Mouse (Mus musculus) kidney, postnatal 36 days (tissue): ENCODE measurements around the gene Fgfr2.

Experiments used
- DNase-seq, 2 experiments: peaks; one replicate each; pipeline ENCODE4 v3.0.0; 2021 to 2022; ENCODE audit warnings: mixed read lengths in 2 of 2

Fgfr2 gene

GRCm38 (mm10) chr7:130225227-130225626 is 2897.9 kb downstream of the Fgfr2 start:
- no peak for DNase-seq

DNA sequence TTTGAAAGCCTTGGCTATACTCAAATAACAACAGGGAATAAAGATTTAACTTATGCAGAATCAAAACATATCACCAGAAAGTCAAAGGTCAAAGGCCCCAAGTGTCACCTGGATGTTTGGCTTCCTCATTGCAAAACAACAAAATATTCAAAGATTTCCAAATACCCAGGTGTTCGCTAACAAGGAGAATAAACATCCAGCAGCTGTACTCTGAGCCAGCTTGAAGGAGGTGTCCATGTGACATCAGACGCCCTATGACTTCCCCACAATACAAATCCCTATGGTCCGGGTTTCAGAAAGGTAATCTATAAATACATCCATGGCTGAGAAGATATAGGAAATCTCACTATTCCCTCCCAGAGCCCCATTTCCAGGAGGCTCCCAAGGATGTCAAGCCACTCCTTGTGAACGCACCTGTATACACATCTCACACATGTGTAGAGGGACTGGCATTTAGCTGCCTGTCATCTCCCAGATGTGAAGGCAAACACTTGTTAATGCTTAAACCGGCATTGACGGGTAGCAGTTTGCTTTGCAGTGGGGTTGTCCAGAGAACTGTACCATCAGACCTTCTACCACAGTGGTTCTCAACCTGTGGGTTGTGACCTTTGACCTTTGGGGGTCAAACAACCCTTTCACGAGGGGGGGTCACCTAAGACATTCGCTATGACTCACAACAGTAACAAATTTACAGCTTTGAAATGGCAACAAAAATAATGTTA is 2900.4 kb downstream of the Fgfr2 start:
- DNase-seq: no peak

GRCm38 (mm10) chr7:130221661-130222387 is 2901.3 kb downstream of the Fgfr2 start:
- no peak for DNase-seq

DNA sequence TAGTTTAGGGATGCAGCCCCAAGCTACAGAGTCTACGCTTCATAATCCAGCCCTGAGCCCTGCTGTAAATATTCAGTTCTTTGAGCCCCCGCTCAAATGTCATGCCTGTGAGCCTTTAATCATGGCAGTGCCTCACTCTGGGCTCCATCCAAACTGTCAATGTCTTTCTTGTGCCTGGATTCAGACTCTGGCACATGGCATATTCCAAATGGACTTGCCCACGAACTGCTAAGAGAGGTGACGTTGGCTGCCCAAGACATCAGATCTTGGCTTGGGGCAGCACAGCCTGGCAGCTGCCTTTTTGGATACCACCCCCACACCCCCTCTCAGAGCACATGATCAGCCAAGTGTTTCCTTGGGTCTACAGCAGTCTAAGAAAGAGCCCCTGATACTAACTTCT is 2902.5 kb downstream of the Fgfr2 start:
- DNase-seq: no peak

DNA sequence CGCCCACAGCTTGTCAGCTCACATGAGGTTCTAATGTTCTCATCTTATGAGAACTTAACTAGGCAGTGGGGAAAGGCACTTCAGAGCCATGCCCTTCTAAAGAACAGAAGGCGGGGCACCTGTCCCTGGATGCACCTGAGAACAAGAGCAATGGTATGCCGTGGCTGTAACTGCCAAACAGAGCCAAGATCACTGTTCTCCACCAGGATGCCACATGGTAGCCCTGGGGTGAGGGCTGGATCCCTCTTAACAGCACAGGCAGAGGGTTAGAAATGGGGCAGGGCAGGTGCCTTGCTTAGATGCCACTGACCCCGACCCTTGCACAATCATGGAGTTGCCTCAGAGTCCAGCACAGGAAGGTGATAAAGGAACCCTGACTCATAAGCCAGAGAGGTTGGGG is 2903.3 kb downstream of the Fgfr2 start:
- no peak for DNase-seq

DNA sequence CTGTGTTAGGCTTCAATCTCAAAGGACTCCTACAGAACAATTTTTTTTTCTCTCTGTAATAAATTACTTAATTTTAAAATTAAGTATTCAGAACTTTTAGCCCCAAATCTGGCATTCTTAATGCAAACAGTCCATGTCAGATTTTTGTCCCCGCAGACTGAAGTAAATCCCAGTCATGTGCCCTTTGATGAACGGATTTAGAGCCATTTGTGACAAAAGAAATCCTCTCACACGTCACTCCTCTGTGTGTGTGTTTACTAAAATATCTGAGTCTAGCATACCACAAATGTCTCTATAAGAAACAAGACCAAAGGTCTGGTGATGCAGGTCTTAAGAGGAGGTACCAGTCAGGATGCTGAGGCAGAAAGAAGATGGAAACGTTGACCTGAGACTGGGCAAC is 2906.9 kb downstream of the Fgfr2 start:
- no peak for DNase-seq

GRCm38 (mm10) chr7:130215348-130216252 is 2907.6 kb downstream of the Fgfr2 start:
- DNase-seq: no peak

DNA sequence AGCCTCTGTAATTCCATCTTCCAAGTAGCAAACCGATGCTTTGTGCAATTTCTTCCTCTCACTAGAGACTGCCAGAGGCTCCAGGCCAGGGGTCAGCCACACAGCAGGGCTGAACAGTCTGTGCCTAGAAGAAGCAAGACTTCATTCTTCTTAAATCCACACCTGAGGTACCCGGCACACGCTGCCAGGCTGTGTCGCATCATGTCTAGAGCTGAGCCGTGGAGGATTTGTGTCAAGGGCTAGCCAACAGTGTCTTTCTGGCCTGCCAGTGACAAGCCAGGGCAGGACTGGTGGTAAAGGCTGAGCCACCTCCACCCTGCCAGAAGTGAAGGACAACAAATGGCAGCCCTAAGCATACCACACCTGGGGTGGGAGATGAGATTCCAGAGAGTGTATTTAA is 2910.0 kb downstream of the Fgfr2 start:
- DNase-seq: no peak

DNA sequence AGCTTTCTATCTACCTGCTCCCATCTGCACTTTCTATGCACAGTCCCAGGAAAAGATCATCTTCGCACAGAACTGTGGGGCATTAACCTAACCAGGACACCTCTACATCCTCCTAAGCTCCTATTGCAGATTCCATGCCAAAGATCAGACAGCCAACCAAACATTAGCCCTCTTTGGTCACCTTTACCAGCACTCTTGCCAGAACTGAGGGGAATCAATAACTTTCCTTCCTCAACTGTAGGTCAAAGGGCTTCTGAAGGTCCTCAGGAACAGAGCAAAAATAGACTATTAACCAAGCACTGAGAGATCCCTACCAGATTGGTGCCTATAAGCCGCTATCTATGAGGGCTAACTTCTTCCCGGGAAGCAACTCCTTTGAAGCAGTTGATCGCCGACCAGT is 2911.7 kb downstream of the Fgfr2 start:
- peak; percentile 23 to 47 for DNase-seq

- no peak for DNase-seq
These were observed 2914.5 kb downstream of the Fgfr2 start for GRCm38 (mm10) chr7:130208601-130209000.

GRCm38 (mm10) chr7:130206181-130206582 is 2917.0 kb downstream of the Fgfr2 start:
- peak; percentile 64 to 68 for DNase-seq

DNA sequence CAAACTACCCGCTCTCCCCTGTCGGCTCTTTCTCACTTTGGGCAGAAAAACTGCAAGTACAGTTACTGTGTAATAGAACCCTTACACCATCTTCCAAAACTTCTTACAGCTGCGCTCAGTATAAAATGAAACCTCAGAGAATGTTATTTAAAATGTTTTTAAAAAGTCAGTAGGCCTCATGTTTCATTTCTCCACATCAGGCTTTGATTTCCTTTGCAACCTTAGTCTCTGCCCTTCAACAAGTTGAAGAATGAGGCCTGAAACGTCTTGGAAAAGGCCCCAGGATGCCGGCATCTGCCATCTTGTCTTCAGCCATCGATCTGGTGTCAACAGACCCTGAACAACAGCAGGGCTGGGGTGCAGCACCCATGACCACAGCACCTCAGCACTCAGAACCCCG is 2918.0 kb downstream of the Fgfr2 start:
- no peak for DNase-seq

DNA sequence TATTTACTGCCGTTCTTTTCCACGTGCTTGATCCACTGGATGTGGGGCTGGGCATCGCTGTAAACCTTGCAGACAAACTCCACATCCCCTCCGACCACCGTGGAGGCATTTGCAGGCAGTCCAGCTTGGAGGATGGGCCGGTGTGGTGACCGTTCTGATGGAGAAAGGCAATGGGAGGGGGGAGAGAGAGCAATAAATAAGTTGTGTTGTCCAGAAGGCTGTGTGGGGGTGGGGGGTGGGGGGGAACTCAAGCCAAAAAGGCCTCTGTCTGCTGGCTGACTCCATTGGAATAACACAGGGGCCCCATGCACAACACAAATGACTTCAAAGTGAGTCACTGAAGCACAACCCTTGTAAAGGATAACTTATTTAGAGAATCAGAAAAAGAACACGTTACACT is 2922.1 kb downstream of the Fgfr2 start:
- DNase-seq: no peak

GRCm38 (mm10) chr7:130199951-130200350 is 2923.2 kb downstream of the Fgfr2 start:
- no peak for DNase-seq

GRCm38 (mm10) chr7:130199317-130199716 is 2923.8 kb downstream of the Fgfr2 start:
- peak in 1 of 2 experiments; percentile 22 for DNase-seq

- no peak for DNase-seq
These were observed 2928.1 kb downstream of the Fgfr2 start for GRCm38 (mm10) chr7:130195081-130195480.

GRCm38 (mm10) chr7:130190329-130190975 is 2932.7 kb downstream of the Fgfr2 start:
- no peak for DNase-seq

DNA sequence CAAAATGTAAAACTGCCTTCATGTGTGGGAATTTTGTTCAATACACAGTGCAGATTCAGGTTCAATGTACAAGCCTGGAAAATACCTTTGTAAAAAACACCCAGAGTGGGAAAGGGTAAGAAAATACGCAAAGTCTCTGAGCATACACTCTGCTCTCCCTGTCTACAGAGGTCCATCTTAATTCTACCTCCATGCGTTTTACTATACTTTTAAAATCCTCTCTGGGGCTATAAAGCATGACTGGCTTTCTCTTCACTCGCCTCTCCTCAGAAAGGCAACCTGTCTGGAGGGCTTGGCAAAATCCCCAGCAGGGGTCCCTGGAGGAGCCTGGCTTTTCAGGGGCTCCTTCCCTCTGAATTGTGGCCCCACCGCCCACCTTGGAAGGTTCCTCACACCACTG is 2933.2 kb downstream of the Fgfr2 start:
- no peak for DNase-seq

DNA sequence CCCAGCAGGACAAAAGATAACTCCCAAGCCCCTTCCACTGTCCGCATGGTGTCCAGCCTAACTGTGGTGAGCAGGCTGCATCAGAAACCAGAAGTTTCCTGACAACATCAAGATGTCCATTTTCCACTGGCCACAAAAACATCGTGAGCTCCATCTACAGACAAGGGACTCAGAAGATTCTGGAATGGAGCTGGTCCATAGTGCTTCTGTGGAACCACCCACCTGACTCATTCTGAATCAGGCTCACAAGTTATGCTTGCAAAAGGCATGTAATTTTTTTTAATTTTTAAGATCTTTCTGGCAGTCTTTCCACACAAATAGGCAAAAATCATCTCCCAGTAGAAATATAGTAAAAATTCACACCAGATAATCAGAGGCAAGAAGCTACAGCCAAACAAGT is 2935.0 kb downstream of the Fgfr2 start:
- DNase-seq: no peak

DNA sequence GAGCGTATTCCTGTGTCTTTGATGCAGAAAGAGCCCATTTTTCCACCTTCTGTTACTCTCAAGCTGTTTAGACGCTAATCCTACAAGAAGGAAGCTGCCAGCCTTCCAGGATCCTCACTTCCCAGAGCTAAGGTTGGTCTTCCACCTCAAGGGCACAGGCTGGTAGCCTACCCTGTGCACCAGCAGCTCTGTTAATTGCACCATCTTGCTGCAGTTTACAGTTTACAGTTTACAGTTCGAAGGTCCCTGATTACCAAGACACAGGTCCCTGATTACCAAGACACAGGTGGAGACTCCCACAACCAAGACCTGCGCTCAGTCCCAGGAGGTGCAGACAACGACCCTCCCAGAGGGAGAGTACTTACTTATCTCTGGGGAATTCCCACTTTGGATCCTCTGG is 2938.3 kb downstream of the Fgfr2 start:
- DNase-seq: no peak

DNA sequence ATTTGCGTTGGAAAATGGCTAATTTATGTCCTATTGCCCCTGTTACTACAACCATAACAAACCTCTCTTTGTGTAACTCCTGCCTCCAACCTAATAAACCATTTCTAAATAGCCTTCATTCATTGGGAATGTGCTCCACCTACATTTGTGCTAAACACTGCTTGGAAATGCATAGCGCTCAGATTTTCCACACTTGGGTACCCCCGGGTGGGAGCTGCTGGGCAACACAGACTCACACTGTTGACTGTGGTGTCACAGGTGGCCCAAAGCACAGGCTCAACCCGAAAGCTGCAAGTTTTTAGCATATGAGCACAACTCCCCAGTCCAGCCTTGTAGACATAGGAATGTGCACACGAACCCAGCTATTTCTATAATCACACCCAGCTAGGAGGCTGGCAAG is 2939.2 kb downstream of the Fgfr2 start:
- DNase-seq: no peak

- no peak for DNase-seq
These were observed 2940.6 kb downstream of the Fgfr2 start for GRCm38 (mm10) chr7:130182551-130182950.

DNA sequence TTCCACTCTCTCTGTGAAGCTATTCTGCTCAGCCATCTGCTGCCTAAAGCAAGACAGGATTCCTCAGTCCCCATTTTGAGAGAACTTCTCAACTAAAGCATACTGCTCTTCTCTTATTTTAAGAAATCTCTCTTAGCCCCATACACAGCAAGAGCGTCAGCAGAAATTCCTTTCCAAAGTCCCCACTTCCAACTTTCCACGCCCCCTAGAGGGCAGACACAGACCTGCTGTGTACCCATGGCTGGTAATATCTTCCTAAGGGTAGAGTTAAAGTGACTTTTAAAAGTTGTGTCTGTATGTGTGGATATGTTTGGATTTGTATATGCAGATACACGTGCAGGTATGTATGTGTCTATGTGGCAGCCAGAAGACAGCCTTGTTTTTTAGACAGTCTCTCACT is 2944.2 kb downstream of the Fgfr2 start:
- DNase-seq: peak in 1 of 2 experiments; percentile 60
